Mouse (Mus musculus): Measurements from ENCODE around the gene Tnip3.

DNA sequence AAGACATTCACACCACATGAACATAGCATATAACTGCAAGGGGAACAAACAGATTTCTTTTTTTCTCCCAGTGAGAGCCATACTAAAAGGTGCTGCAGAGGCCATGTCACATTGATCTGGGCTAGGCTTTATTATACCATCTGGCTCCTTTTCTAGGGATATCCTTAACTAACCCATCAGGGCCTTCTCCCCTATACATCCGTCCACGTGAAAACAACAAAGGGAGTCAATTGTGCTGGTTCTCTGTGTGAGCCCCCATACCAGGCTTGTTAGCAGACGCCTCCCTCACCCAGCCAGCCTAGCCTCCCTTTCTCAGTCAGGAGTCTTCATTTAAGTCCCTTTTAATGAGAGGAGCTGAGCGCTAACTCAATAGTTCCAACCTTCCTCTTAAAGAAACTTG is 119.0 kb downstream of the Tnip3 start:
- TF ChIP-seq CTCF (IDR thresholded peaks at IDR 0.05) (no peak), EP300 (IDR thresholded peaks at IDR 0.05) (no peak)
